Mouse (Mus musculus) embryonic fibroblast, embryonic 13.5 days (primary cell): ENCODE measurements around the gene Mrpl28. TPM values are rescaled to one million over a fixed set of nuclear protein-coding genes. Genes with fewer than 3 reads are reported as not detected.
"Not testable (repeated sequence)": the region's sequence is repeated elsewhere in the genome, so short reads cannot be mapped to it uniquely, and the experiment has no call there.

Experiments
- H3K27ac ChIP-seq: 2 replicates; pipeline ENCODE4 v1.5.1; 2012; ENCODE audit warnings: low read length, control low read depth, inconsistent platforms; ENCODE audit not compliant: insufficient read depth
- H3K4me1 ChIP-seq: 2 replicates; pipeline ENCODE4 v1.6.1; 2011; ENCODE audit warnings: low read length; ENCODE audit not compliant: control insufficient read depth, insufficient read depth
- H3K4me3 ChIP-seq: 2 replicates; pipeline ENCODE4 v1.5.1; 2011; ENCODE audit warnings: mild to moderate bottlenecking, control low read depth, low read length; ENCODE audit not compliant: insufficient read depth
- CTCF ChIP-seq: IDR thresholded peaks from 2 replicates; pipeline ENCODE4 v1.5.1; 2011; ENCODE audit warnings: mild to moderate bottlenecking, control low read depth, low read length, moderate library complexity, borderline replicate concordance; ENCODE audit not compliant: insufficient read depth
- POLR2A ChIP-seq: IDR thresholded peaks from 2 replicates; pipeline ENCODE4 v1.6.1; 2011; ENCODE audit warnings: low read depth, mild to moderate bottlenecking, control low read depth, low read length, moderate library complexity
- polyA plus RNA-seq: library from polyadenylated mRNA; stranded (reverse); fragments of >200 nt; gene quantifications from 2 replicates; pipeline ENCODE4 v1.2.4, GENCODE M21; 2011; ENCODE audit warnings: low read depth; ENCODE audit not compliant: missing spikeins, insufficient read length

Gene Mrpl28
- polyA plus RNA-seq, 1 experiment: 38.7 TPM

DNA sequence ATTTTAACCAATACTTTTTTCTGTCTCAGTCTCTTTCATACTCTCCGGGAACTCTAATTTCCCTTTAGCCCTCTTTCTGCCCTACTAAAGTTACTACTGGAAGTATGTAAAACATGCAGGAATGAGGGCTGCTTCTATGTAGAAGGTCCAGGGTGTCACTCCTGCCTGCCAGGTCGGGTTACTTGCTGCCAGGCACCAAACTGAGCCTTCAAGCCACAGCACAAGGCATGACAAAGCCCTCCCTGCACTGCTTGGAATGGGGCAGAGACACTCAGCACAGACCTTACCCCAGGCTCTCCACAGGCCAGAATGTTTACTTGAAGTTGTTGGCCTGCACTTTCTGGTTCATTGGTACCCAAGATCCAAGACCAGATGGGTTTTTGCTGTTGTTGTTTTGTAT, 23.1 kb upstream of the Mrpl28 start:
- Histone ChIP-seq H3K4me1 (no peaks in the 10 kb centered on the region), H3K4me3 (no peak overlapping the region), H3K27ac (no peak overlapping the region)
- TF ChIP-seq POLR2A (no peak), CTCF (no peak)

- Histone ChIP-seq H3K27ac (no peak overlapping the region), H3K4me1 (no peaks in the 10 kb centered on the region), H3K4me3 (no peak overlapping the region)
- TF ChIP-seq POLR2A: no peak
- TF ChIP-seq CTCF: no peak
Observed at GRCm38 (mm10) chr17:26101478-26101877, 21.8 kb upstream of the Mrpl28 start.

DNA sequence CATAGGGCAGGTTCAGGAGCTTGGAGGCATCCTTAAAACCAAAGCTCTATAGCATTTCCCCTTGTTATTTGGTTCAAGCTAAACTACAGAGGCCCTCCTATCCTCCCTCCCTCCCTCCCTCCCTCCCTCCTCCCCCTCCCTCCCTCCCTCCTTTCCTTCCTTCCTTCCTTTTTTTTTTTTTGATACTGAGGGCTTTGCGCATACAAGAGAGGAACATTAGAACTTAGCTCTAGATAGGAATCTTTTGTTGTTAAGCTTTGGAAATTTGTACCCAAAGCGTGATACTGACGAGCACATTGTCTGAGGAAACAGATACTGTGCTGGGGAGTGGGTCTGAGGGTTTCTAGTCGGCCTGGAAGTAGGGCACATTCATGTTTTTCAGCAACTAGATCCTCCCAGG, 17.7 kb upstream of the Mrpl28 start:
- Histone ChIP-seq H3K4me3 (no peak overlapping the region), H3K4me1 (no peaks in the 10 kb centered on the region), H3K27ac (no peak overlapping the region)
- TF ChIP-seq CTCF: no peak
- no peak for TF ChIP-seq POLR2A

DNA sequence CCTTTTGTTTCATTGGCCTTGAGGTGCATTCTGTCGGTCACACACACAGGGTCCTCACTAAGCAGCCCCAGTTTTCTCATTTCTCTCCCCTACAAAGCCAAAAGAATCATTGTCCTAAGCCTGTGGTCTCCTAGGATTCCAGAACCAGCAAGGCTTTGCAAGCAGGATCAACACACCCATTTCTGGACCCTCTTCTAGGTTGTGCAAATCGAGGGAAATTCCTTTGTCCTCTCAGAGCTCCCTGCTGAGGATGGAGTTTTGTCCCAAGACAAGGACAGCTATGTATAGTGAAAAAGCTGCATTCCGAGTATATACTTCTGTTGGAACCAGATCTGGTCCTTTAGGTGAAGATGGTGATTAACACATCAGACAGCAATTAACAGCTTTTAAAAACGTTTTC, 13.1 kb upstream of the Mrpl28 start:
- H3K4me3 ChIP-seq: no peak overlapping the region
- TF ChIP-seq POLR2A (no peak), CTCF (no peak)
- peaks cover 3% of the 10 kb centered on the region; the same call in 1 of the 2 replicates for H3K4me1 ChIP-seq
- H3K27ac ChIP-seq: no peak overlapping the region

DNA sequence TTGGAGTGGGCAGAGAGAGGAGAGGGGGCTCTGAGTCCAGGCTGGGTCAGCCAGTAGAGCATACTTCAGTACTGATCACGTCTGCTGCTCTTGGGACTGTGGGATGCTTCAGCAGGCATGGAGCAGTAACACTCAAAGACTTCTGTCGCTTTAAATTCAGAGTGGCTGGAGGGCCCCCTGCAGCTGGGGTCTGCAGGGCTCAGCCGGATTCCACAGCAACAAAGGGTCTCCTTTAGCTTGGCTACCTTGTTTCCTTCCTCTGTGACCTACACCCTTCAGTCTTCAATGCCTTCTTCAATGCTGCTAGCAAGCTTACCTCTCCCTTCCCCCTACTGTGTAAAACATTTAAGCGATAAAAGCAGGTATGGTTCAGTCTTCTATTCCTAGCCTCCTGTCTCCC, 12.3 kb upstream of the Mrpl28 start:
- Histone ChIP-seq H3K4me3 (no peak overlapping the region), H3K27ac (no peak overlapping the region)
- no peak for TF ChIP-seq CTCF
- no peak for TF ChIP-seq POLR2A

DNA sequence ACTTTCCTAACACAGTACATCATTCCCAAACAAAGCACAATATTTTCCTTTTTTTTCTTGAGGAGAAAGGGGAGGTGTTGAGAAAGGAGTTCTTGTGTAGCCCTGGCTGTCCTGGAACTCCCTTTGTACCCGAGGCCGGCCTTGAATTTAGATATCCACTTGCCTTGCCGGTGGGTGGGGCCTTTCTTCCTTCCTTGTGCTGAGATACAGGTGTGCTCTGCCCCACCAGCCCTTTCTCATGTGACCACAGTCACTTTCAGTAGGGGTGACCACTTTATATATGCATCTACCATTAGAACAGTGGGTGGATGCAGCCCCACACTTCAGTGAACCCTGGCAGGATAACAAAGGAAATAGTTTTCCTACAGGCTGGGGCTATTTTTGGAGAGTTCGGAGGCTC, 11.6 kb upstream of the Mrpl28 start:
- Histone ChIP-seq H3K27ac (no peak overlapping the region), H3K4me3 (no peak overlapping the region), H3K4me1 (peaks cover 3% of the 10 kb centered on the region; the same call in 1 of the 2 replicates)
- TF ChIP-seq CTCF (no peak), POLR2A (no peak)

More for the DNA sequence above, 12.3 kb upstream of the Mrpl28 start:
- peaks cover 3% of the 10 kb centered on the region; the same call in 1 of the 2 replicates for H3K4me1 ChIP-seq

GRCm38 (mm10) chr17:26112751-26113150, 10.5 kb upstream of the Mrpl28 start:
- Histone ChIP-seq H3K4me3 (peak overlapping the region; percentile 28; the same call in 1 of the 2 replicates), H3K4me1 (peaks cover 3% of the 10 kb centered on the region; the same call in 1 of the 2 replicates), H3K27ac (no peak overlapping the region)
- TF ChIP-seq POLR2A (no peak), CTCF (no peak)

- Histone ChIP-seq H3K27ac (no peak within 1 kb of the TSS), H3K4me3 (peak within 1 kb of the TSS; percentile 28), H3K4me1 (peaks cover 3% of the 10 kb centered on the region; the same call in 1 of the 2 replicates)
- TF ChIP-seq POLR2A: no peak
- no peak for TF ChIP-seq CTCF
Observed at GRCm38 (mm10) chr17:26113181-26113948, 9.9 kb upstream of the Mrpl28 start, which contains the start of gene Tmem8. TSS of gene Tmem8 (plus strand) at chr17:26113299.

- peaks cover 3% of the 10 kb centered on the region; the same call in 1 of the 2 replicates for H3K4me1 ChIP-seq
- no peak overlapping the region for H3K4me3 ChIP-seq
- H3K27ac ChIP-seq: no peak overlapping the region
- TF ChIP-seq CTCF (no peak), POLR2A (no peak)
Observed at GRCm38 (mm10) chr17:26114061-26114460, 9.2 kb upstream of the Mrpl28 start.

GRCm38 (mm10) chr17:26114461-26114860, 8.8 kb upstream of the Mrpl28 start:
- not testable (repeated sequence) for H3K4me1 ChIP-seq, H3K27ac ChIP-seq, H3K4me3 ChIP-seq
